Mouse (Mus musculus) E14TG2a.4 (cell line): ENCODE results near the gene Endou.

ENCODE experiments used
- CTCF ChIP-seq: conservative IDR thresholded peaks from 2 replicates; pipeline ENCODE4 v1.5.1; 2014; ENCODE audit warnings: low read length
- POU5F1 ChIP-seq: IDR thresholded peaks from 2 replicates; pipeline ENCODE4 v1.6.1; 2014; ENCODE audit warnings: low read length, borderline replicate concordance

GRCm38 (mm10) chr15:97672211-97672765 lies 58.9 kb downstream of the Endou start:
- TF ChIP-seq CTCF (no peak), POU5F1 (no peak)
